Mouse (Mus musculus) left cerebral cortex, postnatal 25 days (tissue): ENCODE measurements around the gene Mrpl38. TPM values are rescaled to one million over a fixed set of nuclear protein-coding genes. Genes with fewer than 3 reads are reported as not detected.

Source experiments
- DNase-seq, 2 experiments: peaks; one replicate each; pipeline ENCODE4 v3.0.0; 2022; ENCODE audit warnings: low spot score in 2 of 2, mixed read lengths in 1 of 2
- intact Hi-C: fragments of 180-260 bp; cut with DNase I; formaldehyde crosslinking; loops from one replicate; pipeline ENCODE4 v1.15.1; 2025
- total RNA-seq, 2 experiments: library from RNA; stranded (reverse); gene quantifications; 2 replicates each; pipeline ENCODE4 v1.2.3; 2021

The Mrpl38 gene
- total RNA-seq = 10 to 100 TPM; 53.0 to 53.8 TPM

GRCm38 (mm10) chr11:116138468-116139138, at the start of gene Mrpl38:
Mrpl38 (minus strand) TSS chr11:116138868.
- peak; percentile 81 to 85 for DNase-seq
- intact Hi-C loops = loop anchor here (2.0 kb wide), 1 partner anchor 60 kb away; the partner anchor contains the start of genes Acox1 and Ten1

DNA sequence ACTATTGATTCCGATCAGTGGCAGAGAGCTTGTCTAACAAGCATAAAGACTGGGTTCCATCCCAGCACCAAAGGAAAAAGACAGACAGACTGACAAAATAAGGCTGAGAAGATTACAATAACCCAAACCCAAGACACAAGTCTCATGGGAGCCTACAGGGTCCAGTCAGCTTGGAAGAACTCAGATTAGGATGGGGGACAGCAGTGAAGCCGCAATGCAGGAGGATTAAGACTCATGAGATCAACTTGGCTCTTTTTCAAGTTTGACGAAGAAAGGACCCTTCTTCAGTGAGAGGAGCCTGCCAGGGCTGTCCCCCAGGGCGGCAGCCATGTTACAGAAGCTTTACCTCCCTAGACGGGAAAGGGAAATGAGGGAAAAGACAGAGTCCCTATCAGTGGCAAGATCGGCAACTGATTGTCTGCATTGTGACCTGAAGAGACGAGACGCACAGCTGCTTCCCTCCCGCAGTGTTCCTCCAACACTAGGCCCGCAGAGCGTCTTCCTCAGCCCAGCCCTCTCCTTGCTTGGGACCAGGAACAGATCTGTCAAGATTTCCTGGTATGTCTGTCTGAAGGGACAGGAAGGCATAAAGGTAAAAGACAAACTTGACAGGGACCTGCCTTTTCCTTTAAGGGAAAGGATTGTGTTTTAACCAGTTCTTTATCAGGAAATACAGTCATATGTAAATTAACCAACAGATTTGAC, 48.7 kb upstream of the Mrpl38 start:
- no peak for DNase-seq
- intact Hi-C loops = no loop called here

GRCm38 (mm10) chr11:116186360-116186759, 47.7 kb upstream of the Mrpl38 start:
- DNase-seq = no peak
- intact Hi-C loops = no loop called here

DNA sequence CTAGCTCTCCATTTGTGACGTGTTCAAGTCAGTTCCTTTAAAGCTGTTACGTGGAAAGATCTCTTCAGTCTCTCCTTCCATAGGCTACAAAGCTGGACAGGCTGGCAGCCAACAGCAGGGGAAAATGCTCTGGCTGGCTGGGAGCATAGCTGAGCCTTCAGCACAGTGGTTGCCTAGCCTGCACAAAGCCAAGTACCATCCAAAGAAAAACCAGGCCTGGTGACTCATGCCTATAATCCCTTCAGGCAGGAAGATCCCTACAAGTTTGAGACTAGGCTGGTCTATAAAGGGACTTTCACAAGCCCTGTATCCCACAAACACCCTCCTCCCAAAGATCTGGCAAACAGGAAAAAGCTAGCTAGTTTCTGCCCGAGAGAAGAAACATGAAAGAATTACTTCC, 47.2 kb upstream of the Mrpl38 start:
- intact Hi-C loops = no loop called here
- peak in 1 of 2 experiments; percentile 58 for DNase-seq

DNA sequence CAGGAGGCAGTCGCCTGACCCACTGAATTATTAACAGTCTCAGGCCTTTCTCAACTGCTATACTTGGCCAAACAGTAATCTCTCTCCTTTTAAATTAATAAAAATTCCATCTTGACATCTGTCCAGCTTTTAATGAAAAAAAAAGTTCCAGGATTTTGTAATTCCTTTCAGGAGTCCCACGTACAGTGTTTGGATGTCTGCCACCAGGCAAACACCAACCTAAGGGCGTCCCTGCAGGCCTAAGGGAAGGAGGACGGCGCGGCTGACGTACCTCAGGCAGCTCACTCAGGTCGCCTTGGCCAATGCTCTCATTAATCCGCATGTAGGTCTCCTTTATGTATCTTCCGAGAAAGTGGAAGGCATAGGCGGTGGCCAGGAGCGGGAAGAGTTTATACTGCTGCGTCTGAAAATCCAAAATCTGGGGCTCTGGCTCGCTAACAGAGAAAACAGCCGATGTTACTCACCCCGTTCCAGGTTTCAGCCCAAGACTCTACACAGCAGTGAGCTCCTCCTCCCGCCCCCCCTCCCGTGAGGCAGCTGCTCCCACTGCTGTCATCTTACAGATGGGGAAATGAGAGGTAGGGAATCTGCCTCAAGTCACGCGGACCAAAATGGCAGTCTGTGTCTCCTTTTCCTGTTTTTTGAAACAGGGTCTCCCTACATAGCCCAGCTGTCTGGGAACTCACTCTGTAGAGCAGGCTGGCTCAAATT, 39.9 kb upstream of the Mrpl38 start:
- intact Hi-C loops = no loop called here
- DNase-seq = peak in 1 of 2 experiments; percentile 37

GRCm38 (mm10) chr11:116176010-116176409, 37.3 kb upstream of the Mrpl38 start:
- intact Hi-C loops = no loop called here
- DNase-seq = no peak

DNA sequence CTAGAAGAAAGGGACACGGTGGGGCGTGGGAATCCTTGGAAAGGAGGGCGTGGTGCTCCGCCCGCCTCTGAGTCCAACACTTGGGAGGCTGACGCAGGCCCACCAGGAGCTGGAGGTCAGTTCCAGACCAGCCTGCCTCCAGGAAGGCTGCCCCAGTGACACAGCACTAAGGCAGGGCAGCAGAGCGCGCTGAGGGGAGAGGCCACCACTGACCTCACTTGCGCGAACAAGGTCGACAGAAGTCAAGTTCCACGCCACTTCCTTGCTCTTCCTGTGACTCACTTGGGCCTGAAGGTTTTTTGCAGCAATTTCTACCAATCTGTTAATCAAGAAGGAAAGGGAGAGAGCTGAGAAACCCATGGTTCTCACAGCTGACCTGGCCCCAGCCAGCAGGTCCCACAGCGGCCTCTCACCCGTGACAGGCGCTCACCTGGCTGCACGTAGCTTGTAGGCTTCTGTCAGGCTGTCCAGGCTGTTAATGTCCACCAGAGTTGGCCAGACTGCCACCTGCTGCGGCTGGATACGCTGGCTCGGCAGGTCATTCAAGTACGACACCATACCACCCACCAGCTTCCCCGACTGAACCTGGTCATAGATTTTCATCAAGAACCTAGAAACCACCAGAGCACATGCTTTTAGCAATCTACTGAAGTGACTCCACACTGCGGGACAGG, 36.2 kb upstream of the Mrpl38 start:
- intact Hi-C loops = no loop called here
- no peak for DNase-seq

DNA sequence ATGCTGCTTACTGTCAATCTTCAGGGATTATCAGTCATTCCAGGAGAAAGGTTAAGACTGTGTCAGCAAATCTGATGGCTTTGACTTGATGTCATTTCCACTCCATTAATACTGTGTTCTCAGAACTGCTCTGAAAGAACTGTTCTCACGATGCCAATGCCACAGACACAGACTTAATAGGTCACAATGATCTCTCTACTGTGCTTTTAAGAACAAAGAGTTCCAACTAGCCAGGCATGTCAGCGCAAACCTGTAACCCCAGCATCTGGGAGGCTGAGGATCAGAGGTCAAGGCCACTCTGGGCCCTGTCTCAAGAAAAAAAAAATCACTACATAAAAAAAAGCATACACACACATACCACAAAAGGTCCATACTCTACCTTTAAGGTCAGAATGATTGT, 33.3 kb upstream of the Mrpl38 start:
- no peak for DNase-seq
- intact Hi-C loops = no loop called here

DNA sequence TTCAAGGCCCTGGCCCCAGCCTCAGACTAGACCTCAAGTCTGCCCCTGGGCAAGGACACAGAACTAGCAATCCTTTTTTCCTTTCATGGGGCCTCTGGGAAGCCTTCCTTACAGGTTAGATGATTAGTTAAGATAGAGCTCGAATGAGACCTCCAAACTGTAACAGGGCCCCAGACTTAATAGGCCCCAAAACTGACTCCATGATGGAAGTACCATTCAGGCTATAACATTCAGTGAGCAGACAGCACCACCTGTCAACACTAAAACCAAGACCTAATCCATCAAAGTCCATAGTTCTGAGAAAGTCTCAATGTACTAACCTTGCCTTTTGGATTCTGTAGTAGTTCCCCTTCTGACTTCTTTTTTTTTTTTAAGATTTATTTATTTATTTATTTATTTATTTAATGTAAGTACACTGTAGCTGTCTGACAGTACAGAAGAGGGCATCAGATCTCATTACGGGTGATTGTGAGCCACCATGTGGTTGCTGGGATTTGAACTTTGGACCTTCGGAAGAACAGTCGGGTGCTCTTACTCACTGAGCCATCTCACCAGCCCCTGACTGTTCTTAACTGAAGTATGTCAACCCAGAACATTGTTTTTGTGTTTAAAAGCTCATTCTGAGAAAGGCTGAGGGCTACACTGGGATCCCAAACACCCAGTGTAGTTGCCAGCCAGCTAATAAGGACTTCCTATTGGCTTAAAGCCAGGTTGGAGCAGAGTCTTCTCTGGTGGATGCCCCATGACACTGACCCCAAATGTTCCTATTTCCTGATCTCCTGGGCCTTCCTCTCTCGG, 31.5 kb upstream of the Mrpl38 start:
- DNase-seq = no peak
- intact Hi-C loops = no loop called here

GRCm38 (mm10) chr11:116169214-116169613, 30.5 kb upstream of the Mrpl38 start:
- DNase-seq = no peak
- intact Hi-C loops = no loop called here

- intact Hi-C loops = loop anchor here (1.0 kb wide), 1 partner anchor 31 kb away; the partner anchor contains the start of gene Acox1
- DNase-seq = peak; percentile 95 to 99
Measured at GRCm38 (mm10) chr11:116167884-116168439, 29.3 kb upstream of the Mrpl38 start, which contains the start of gene Fbf1. Fbf1 (minus strand) TSS chr11:116168166.

DNA sequence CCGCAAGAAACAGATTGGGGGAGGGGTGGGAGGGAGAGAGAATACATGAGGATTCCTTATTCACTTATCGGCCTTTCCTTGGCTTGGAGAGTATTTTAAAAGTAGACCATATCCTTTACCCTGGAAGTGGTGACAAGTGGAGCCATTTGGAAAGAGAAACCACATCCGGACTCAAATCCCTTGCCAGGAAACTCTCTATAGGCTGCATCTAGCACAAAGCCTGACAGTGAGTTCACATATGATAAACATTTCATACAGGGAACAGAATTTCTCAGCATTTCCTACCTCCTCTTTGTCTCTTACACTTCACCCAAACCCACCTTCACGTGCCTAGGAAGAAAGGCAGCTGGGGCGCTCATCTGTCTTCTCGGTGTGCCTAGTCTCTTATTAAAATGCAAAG, 28.6 kb upstream of the Mrpl38 start:
- no peak for DNase-seq
- intact Hi-C loops = no loop called here

DNA sequence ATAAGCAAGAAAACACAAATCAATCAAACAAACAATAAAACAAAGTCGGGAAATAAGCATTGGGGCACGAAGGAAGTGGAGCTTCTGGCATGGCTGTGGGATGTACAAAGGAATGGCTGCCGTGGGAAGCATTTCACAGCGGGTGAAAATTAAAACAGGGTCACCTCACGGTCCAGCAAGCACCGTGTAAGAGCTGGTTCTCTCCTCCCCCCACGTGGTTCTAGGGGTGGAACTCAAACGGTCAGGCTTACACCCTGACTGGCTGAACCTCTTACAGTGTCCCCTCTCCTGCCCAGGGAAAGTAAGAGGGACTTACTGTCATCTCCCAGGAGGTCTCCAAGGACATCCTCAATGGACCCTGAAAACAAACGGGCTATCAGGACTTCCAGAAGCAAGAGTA, 24.3 kb upstream of the Mrpl38 start:
- intact Hi-C loops = no loop called here
- DNase-seq = no peak

DNA sequence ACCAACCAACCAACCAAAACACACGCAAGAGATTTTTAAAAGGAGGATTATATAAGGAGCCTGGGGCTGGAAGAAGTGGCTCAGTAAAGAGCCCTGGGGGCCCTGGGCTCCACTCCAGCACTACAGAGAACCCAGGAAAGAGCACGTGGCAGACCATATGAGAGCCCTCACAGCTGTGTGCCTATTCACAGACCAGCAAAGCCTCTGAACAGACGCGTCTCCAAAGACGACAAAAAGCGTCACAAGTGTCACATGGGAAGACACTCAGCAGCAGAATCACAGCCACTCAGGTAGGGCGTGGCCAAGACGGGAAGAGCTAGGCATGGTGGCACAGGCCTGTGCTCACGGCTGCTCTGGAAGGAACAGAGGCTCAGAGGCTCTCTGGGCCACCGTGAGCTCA, 23.5 kb upstream of the Mrpl38 start:
- intact Hi-C loops = no loop called here
- peak; percentile 47 to 79 for DNase-seq

DNA sequence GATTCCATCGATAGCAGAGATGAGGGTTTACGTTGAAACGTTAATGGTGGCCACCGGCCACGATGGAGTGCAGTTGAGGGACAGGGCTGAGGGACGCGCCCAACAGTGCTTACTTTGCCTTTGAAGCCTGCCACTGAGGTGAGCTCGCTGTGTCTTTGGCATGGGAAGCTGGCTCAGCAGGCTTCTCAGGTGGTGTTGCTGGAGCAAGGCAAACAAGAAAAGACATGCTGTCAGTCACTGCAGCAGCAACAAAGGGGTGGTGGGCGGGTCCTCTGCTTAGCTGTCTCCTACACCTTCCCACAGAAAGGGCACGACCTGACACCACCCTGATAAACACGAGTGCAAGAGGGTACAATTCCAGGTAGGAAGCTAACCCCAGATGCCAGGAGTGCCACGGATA, 22.6 kb upstream of the Mrpl38 start:
- intact Hi-C loops = no loop called here
- DNase-seq = no peak

GRCm38 (mm10) chr11:116150960-116151359, 12.3 kb upstream of the Mrpl38 start:
- DNase-seq = no peak
- intact Hi-C loops = no loop called here

DNA sequence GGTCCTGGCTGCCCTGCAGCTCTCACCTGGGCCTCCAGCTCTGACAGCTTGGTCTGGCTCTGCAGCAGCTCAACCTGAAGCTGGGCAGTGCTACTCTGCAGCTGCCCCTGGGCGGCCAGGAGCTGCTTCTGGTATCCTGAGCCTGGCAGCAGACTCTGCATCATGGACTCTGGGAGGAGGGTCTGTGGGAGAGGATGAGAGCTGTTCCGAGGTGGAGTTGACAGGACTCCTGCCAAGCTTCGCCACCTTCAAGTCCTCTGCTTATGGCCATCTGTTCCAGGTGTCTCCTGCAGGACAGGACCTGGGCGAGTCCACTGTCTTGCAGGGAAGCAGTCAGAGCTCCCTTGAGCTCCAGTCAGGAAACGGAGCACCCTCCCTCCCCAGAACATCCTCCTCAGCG, 10.7 kb upstream of the Mrpl38 start:
- intact Hi-C loops = no loop called here
- no peak for DNase-seq

DNA sequence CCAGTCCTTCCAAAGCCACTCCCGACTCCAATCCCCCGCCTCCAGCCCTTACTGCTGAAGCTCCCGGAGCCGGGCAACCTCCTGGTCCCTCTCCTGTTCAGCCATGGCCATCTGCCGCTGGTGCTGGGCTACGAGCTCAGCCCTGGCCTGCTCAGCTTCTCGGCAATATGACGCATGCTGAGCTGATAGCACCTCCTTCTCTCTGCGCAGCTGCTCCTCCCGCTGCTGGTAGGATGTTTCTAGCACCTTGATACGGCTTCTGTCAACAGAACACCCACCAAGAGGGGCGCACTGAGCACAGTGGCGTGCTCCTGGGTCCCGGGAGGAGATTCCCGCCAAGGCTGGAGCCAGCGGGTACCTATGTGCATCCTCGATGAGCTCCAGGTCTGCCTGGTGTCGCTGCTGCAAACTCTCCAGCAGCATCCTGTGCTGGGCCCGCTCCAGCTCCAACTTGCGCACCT, 10.1 kb upstream of the Mrpl38 start:
- peak; percentile 58 to 81 for DNase-seq
- intact Hi-C loops = no loop called here
